Mouse (Mus musculus) liver, adult 2 months (tissue): ENCODE results near the gene Nup50.

ENCODE experiments used
- CTCF ChIP-seq: fragments of 200-500 bp; IDR thresholded peaks from 2 replicates; pipeline ENCODE4 v1.5.1; 2011; ENCODE audit warnings: low read depth, low read length, control low read depth
- POLR2A ChIP-seq: fragments of 200-500 bp; IDR thresholded peaks from 2 replicates; pipeline ENCODE4 v1.6.1; 2011; ENCODE audit warnings: low read length, control low read depth; ENCODE audit not compliant: insufficient read depth; ENCODE audit errors: extremely low read depth

GRCm38 (mm10) chr15:84959891-84960290 is 36.7 kb downstream of the Nup50 start:
- TF ChIP-seq CTCF (no peak), POLR2A (no peak)
